Mouse (Mus musculus): Measurements from ENCODE around the gene Mrpl51. TPM values are rescaled to one million over a fixed set of nuclear protein-coding genes. Genes with fewer than 3 reads are reported as not detected.

Gene Mrpl51
- 198 and 205 TPM in 2 replicates for polyA plus RNA-seq (2014; fragmentation: Nextera tagmentation; extraction: Ambion mirVana)

DNA sequence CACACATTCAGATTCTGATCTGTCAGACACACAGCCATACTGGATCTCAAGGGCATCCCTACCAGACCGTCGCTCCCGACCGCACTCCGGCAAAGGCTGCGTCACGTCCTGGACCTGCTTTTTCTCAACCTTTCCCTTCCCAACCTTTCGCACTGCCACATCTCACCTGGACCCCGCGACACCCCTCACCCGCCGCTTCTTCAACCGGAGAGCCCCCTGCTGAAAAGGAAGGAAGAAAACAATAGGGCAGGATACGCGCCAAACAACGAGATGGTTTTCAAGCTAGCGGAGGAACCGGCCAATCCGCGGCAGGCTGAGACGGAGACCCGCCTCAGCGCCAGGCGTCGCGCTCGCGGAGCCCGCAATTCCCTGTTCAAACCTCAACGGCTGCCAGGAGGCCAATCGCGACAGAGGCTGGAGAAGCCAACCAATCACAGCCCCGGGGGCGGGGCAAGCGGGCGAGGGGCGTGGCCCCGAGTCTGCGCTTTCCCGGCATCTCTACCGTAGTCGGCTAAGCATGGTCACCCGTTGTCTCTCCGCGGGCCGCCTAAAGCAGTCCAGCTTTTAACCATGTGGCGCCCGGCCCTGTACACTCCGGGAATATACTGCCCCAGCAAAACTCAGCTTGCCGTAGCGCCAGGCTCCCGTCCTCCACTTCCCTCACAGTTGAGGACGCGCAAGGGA lies at the start of gene Mrpl51, which contains the start of gene Ncapd2:
Gene Mrpl51 (plus strand): TSS at position 470 of the 684 bp plus-strand sequence.
Gene Ncapd2 (minus strand): TSS at position 370 of the 684 bp plus-strand sequence.
- WGBS: under 1% methylated on average over 49 of the region's 54 CpGs
- peak; percentile 96 for ATAC-seq (ENCODE audit: low read depth)

DNA sequence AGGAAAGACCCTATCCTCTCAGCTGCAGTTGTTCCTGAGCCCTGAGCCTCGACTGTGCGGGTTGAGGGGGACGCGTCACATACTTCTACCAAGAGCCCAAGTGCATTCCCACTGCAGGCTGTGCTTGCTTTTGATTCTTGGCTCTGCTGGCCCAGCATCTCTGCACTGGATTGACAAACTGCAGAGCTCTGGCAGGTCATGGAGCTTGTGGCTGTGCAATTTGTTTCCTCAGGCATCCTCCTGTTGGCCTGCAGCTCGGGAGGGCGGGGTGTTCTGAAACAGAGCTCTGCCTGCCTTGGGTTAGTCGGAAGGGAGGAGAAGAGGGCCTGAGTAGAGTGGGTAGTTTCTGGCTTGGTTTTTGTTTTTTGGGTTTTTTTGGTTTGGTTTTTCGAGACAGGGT lies 49.2 kb upstream of the Mrpl51 start:
- Histone ChIP-seq H3K9ac (ENCODE audit: low read depth, low read length) (no peak overlapping the region), H3K4me1 (ENCODE audit: control insufficient read depth, insufficient read depth, low read length) (peaks cover 17% of the 10 kb centered on the region), H3K4me3 (ENCODE audit: low read depth, low read length) (no peak overlapping the region), H3K36me3 (ENCODE audit: control insufficient read depth, insufficient read depth, low read length) (peaks cover 66% of the 10 kb centered on the region), H3K27ac (replicated peaks; ENCODE audit: low read depth, low read length) (no peak overlapping the region), H3K9me3 (ENCODE audit: control insufficient read depth, low read length) (no peaks in the 10 kb centered on the region), H3K4me2 (ENCODE audit: low read depth, low read length) (no peak overlapping the region), H3K27me3 (replicated peaks; ENCODE audit: control insufficient read depth, insufficient read depth, low read length) (no peaks in the 10 kb centered on the region)
- ATAC-seq (ENCODE audit: low read depth) (no peak), DNase-seq (ENCODE audit: low spot score) (no peak)
- WGBS: 94% methylated on average over 8 of the region's 8 CpGs

More for the DNA sequence above, at the start of gene Mrpl51, which contains the start of gene Ncapd2:
- peaks cover 9% of the 10 kb centered on the region for H3K4me1 ChIP-seq (ENCODE audit: control insufficient read depth, insufficient read depth, low read length)
- peak within 1 kb of the TSS; percentile 95 for H3K4me2 ChIP-seq (ENCODE audit: low read depth, low read length)
- H3K9ac ChIP-seq (ENCODE audit: low read depth, low read length): peak within 1 kb of the TSS; percentile 75
- H3K4me3 ChIP-seq (ENCODE audit: low read depth, low read length): peak within 1 kb of the TSS; percentile 51
- no peaks in the 10 kb centered on the region for H3K9me3 ChIP-seq (ENCODE audit: control insufficient read depth, low read length)
- H3K27ac ChIP-seq (replicated peaks; ENCODE audit: low read depth, low read length): peak within 1 kb of the TSS; percentile 97
- H3K27me3 ChIP-seq (replicated peaks; ENCODE audit: control insufficient read depth, insufficient read depth, low read length): no peaks in the 10 kb centered on the region
- peaks cover 55% of the 10 kb centered on the region for H3K36me3 ChIP-seq (ENCODE audit: control insufficient read depth, insufficient read depth, low read length)
- peak; percentile 99 for DNase-seq (ENCODE audit: low spot score)

DNA sequence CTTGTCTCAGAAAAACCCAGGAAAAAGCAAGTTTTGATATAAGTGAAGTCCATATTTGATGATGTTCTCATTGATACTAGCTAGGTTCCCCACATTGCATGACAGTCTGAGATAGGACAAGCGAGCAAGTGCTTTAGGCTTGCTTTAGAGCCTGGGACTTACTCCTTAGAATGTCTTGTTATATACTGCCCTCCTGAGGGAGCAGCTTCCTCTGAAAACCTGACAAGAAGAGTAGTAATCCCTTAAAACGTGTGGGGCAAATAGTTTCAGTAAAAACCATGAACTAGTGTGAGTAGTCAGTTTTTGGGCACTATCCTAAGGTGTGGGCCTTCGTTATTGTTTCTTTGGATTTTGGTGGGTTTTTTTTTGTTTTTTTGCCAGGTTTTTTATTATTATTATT lies 48.5 kb upstream of the Mrpl51 start:
- Histone ChIP-seq H3K4me1 (ENCODE audit: control insufficient read depth, insufficient read depth, low read length) (peaks cover 18% of the 10 kb centered on the region), H3K9me3 (ENCODE audit: control insufficient read depth, low read length) (no peaks in the 10 kb centered on the region), H3K36me3 (ENCODE audit: control insufficient read depth, insufficient read depth, low read length) (peaks cover 59% of the 10 kb centered on the region), H3K27me3 (replicated peaks; ENCODE audit: control insufficient read depth, insufficient read depth, low read length) (no peaks in the 10 kb centered on the region), H3K4me2 (ENCODE audit: low read depth, low read length) (no peak overlapping the region), H3K27ac (replicated peaks; ENCODE audit: low read depth, low read length) (no peak overlapping the region), H3K9ac (ENCODE audit: low read depth, low read length) (no peak overlapping the region), H3K4me3 (ENCODE audit: low read depth, low read length) (no peak overlapping the region)
- 83% methylated on average over 3 of the region's 3 CpGs for whole genome bisulfite sequencing
- DNase-seq (ENCODE audit: low spot score) (no peak), ATAC-seq (ENCODE audit: low read depth) (no peak)

DNA sequence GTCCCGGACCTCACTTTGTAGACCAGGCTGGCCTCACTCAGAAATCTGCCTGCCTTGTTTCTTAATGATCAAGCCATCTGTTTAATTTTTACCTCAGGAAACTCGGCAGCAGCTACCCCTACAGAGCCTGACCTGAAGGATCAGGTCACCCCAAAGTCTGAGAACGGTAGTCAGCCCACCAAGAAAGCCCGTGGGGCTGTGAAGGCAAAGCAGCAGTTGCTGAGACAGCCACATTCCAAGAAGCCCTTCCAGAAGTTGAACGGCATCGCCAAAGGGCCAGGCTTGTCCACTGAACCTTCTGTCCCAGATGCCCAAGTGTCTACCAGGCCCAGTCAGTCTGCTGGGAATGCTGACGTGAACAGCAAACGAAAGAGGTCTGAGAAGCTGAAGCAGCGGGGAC lies 47.7 kb upstream of the Mrpl51 start:
- no peak for DNase-seq (ENCODE audit: low spot score)
- peaks cover 18% of the 10 kb centered on the region for H3K4me1 ChIP-seq (ENCODE audit: control insufficient read depth, insufficient read depth, low read length)
- no peaks in the 10 kb centered on the region for H3K9me3 ChIP-seq (ENCODE audit: control insufficient read depth, low read length)
- H3K27ac ChIP-seq (replicated peaks; ENCODE audit: low read depth, low read length): no peak overlapping the region
- no peak overlapping the region for H3K4me3 ChIP-seq (ENCODE audit: low read depth, low read length)
- H3K27me3 ChIP-seq (replicated peaks; ENCODE audit: control insufficient read depth, insufficient read depth, low read length): no peaks in the 10 kb centered on the region
- WGBS: 73% methylated on average over 9 of the region's 9 CpGs
- ATAC-seq (ENCODE audit: low read depth): no peak
- H3K4me2 ChIP-seq (ENCODE audit: low read depth, low read length): no peak overlapping the region
- H3K36me3 ChIP-seq (ENCODE audit: control insufficient read depth, insufficient read depth, low read length): peaks cover 52% of the 10 kb centered on the region
- no peak overlapping the region for H3K9ac ChIP-seq (ENCODE audit: low read depth, low read length)

DNA sequence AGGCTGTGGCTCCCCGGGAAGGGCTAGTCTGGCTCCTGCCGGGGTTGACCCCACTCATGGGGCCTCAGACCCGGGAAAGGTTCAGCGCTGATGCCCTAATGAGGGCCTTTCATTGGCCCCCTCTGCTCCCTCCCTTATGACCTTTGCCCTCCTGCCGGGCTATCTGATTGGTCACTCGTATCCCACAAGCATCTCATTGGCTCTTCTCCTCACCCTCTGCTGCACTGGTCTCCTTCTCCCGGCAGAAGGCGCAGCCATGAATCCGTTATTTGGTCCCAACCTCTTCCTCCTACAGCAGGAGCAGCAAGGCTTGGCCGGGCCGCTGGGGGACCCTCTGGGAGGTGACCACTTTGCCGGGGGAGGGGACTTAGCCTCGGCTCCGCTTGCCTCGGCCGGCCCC lies 46.6 kb upstream of the Mrpl51 start, which contains the start of gene Iffo1:
Gene Iffo1 (plus strand): TSS at position 241 of the 400 bp plus-strand sequence.
- Histone ChIP-seq H3K4me3 (ENCODE audit: low read depth, low read length) (peak within 1 kb of the TSS; percentile 71), H3K36me3 (ENCODE audit: control insufficient read depth, insufficient read depth, low read length) (peaks cover 41% of the 10 kb centered on the region), H3K9me3 (ENCODE audit: control insufficient read depth, low read length) (no peaks in the 10 kb centered on the region), H3K27ac (replicated peaks; ENCODE audit: low read depth, low read length) (peak within 1 kb of the TSS; percentile 89), H3K9ac (ENCODE audit: low read depth, low read length) (peak within 1 kb of the TSS; percentile 81), H3K4me1 (ENCODE audit: control insufficient read depth, insufficient read depth, low read length) (peaks cover 18% of the 10 kb centered on the region), H3K4me2 (ENCODE audit: low read depth, low read length) (peak within 1 kb of the TSS; percentile 93), H3K27me3 (replicated peaks; ENCODE audit: control insufficient read depth, insufficient read depth, low read length) (no peaks in the 10 kb centered on the region)
- ATAC-seq (ENCODE audit: low read depth) (peak; percentile 92), DNase-seq (ENCODE audit: low spot score) (peak; percentile 96)
- 3% methylated on average over 14 of the region's 16 CpGs for WGBS

DNA sequence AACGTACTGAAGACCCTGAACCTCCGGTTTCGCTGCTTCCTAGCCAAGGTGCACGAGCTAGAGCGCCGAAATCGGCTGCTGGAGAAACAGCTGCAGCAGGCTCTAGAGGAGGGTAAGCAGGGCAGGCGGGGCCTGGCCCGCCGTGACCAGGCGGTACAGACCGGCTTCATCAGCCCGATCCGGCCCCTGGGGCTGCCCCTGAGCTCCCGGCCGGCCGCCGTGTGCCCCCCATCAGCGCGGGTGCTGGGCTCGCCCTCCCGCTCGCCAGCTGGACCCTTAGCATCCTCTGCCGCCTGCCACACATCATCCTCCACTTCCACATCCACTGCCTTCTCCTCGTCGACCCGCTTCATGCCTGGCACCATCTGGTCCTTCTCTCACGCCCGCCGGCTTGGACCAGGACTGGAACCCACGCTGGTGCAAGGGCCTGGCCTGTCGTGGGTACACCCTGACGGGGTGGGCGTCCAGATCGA lies 46.1 kb upstream of the Mrpl51 start:
- ATAC-seq (ENCODE audit: low read depth) (peak; percentile 46), DNase-seq (ENCODE audit: low spot score) (peak; percentile 41)
- Histone ChIP-seq H3K36me3 (ENCODE audit: control insufficient read depth, insufficient read depth, low read length) (peaks cover 36% of the 10 kb centered on the region), H3K4me3 (ENCODE audit: low read depth, low read length) (peak overlapping the region; percentile 71), H3K4me2 (ENCODE audit: low read depth, low read length) (peak overlapping the region; percentile 93), H3K27ac (replicated peaks; ENCODE audit: low read depth, low read length) (peak overlapping the region; percentile 89), H3K9me3 (ENCODE audit: control insufficient read depth, low read length) (no peaks in the 10 kb centered on the region), H3K4me1 (ENCODE audit: control insufficient read depth, insufficient read depth, low read length) (peaks cover 18% of the 10 kb centered on the region), H3K27me3 (replicated peaks; ENCODE audit: control insufficient read depth, insufficient read depth, low read length) (no peaks in the 10 kb centered on the region), H3K9ac (ENCODE audit: low read depth, low read length) (peak overlapping the region; percentile 81)
- WGBS: 2% methylated on average over 24 of the region's 35 CpGs

DNA sequence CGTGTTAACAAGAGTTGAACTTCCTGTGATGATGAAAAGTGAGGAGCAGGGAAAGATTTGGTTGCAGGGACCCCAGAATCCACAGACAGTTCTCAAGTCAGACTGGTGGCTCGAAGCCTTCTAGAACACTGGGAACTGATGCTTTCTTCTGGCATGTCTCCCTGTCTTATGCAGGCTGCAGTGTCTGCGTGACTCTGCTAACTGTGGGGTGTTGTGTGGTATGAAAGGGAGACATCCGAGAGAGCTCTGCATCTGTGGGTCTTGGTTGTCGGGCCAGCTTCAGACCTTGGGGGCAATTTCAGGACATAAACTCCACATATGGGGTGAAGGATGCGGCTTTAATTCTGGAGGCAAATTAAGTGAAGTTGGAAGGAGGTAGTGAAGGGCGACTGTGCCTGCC lies 45.5 kb upstream of the Mrpl51 start:
- Histone ChIP-seq H3K9ac (ENCODE audit: low read depth, low read length) (peak overlapping the region; percentile 81), H3K9me3 (ENCODE audit: control insufficient read depth, low read length) (no peaks in the 10 kb centered on the region), H3K27ac (replicated peaks; ENCODE audit: low read depth, low read length) (peak overlapping the region; percentile 89), H3K4me2 (ENCODE audit: low read depth, low read length) (peak overlapping the region; percentile 93), H3K36me3 (ENCODE audit: control insufficient read depth, insufficient read depth, low read length) (peaks cover 30% of the 10 kb centered on the region), H3K27me3 (replicated peaks; ENCODE audit: control insufficient read depth, insufficient read depth, low read length) (no peaks in the 10 kb centered on the region), H3K4me1 (ENCODE audit: control insufficient read depth, insufficient read depth, low read length) (peaks cover 18% of the 10 kb centered on the region), H3K4me3 (ENCODE audit: low read depth, low read length) (peak overlapping the region; percentile 71)
- no peak for DNase-seq (ENCODE audit: low spot score)
- ATAC-seq (ENCODE audit: low read depth): no peak
- WGBS: 51% methylated on average over 7 of the region's 7 CpGs

DNA sequence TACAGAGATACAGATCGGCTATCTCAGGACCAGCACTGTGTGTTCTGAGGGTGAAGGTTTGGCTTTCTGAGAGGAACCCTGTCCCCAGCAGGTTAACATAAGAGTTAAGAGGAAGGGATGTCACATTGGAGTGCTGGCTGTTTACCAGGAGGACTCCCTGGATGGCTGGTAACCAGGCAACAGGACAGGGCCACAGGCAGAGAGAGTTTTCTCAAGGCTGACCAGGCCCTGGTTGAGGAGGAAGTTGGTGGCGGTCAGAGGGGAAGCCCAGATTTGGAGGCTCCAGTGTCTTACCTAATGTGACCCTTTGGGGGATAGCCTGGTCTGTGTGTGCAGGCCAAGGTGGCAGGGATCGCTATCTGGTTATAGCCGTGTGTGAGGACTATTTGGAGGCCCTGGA lies 44.8 kb upstream of the Mrpl51 start:
- Histone ChIP-seq H3K4me3 (ENCODE audit: low read depth, low read length) (peak overlapping the region; percentile 71), H3K36me3 (ENCODE audit: control insufficient read depth, insufficient read depth, low read length) (peaks cover 30% of the 10 kb centered on the region), H3K27me3 (replicated peaks; ENCODE audit: control insufficient read depth, insufficient read depth, low read length) (no peaks in the 10 kb centered on the region), H3K9me3 (ENCODE audit: control insufficient read depth, low read length) (no peaks in the 10 kb centered on the region), H3K4me1 (ENCODE audit: control insufficient read depth, insufficient read depth, low read length) (peaks cover 18% of the 10 kb centered on the region), H3K9ac (ENCODE audit: low read depth, low read length) (peak overlapping the region; percentile 81; the same call in 1 of the 2 replicates), H3K27ac (replicated peaks; ENCODE audit: low read depth, low read length) (no peak overlapping the region; the same call in 1 of the 2 replicates), H3K4me2 (ENCODE audit: low read depth, low read length) (peak overlapping the region; percentile 93)
- DNase-seq (ENCODE audit: low spot score): no peak
- WGBS: 76% methylated on average over 4 of the region's 4 CpGs
- ATAC-seq (ENCODE audit: low read depth): no peak

All from embryonic facial prominence, embryonic 14.5 days (tissue).